Mouse (Mus musculus) stomach, embryonic 15.5 days (tissue): ENCODE measurements around the gene Olfr143. TPM values are rescaled to one million over a fixed set of nuclear protein-coding genes. Genes with fewer than 3 reads are reported as not detected.

Source experiments
- ATAC-seq: fragments of 200-750 bp; cut with Nextera tagmentation; 2 replicates; pipeline ENCODE4 v1.8.0; 2017; ENCODE audit warnings: low read depth, moderate number of reproducible peaks, moderate TSS enrichment; ENCODE audit not compliant: insufficient read depth, low FRiP score
- H3K27ac ChIP-seq: fragments of 300-500 bp; sonication (generic); 2 replicates; pipeline ENCODE4 v1.5.1; 2015; ENCODE audit warnings: mild to moderate bottlenecking, inconsistent platforms
- H3K27me3 ChIP-seq: fragments of 300-500 bp; sonication (generic); replicated peaks from 2 replicates; pipeline ENCODE4 v1.6.1; 2015; ENCODE audit warnings: inconsistent platforms
- H3K36me3 ChIP-seq: fragments of 300-500 bp; sonication (generic); 2 replicates; pipeline ENCODE4 v1.6.1; 2015; ENCODE audit warnings: inconsistent platforms
- H3K4me1 ChIP-seq: fragments of 300-500 bp; sonication (generic); 2 replicates; pipeline ENCODE4 v1.6.1; 2015; ENCODE audit warnings: inconsistent platforms
- H3K4me2 ChIP-seq: fragments of 300-500 bp; sonication (generic); 2 replicates; pipeline ENCODE4 v1.6.1; 2015; ENCODE audit warnings: mild to moderate bottlenecking, inconsistent platforms
- H3K4me3 ChIP-seq: fragments of 300-500 bp; sonication (generic); replicated peaks from 2 replicates; pipeline ENCODE4 v1.5.1; 2015; ENCODE audit warnings: inconsistent platforms
- H3K9ac ChIP-seq: fragments of 300-500 bp; sonication (generic); 2 replicates; pipeline ENCODE4 v1.6.1; 2015; ENCODE audit warnings: inconsistent platforms
- H3K9me3 ChIP-seq: fragments of 300-500 bp; sonication (generic); 2 replicates; pipeline ENCODE4 v1.6.1; 2016; ENCODE audit warnings: inconsistent platforms
- WGBS: fragments of 180-500 bp; shearing (Covaris S2); methylation state at CpG from one replicate; pipeline ENCODE4 v1.1.7; 2015; 5-methylcytosine and 5-hydroxymethylcytosine counted together
- polyA plus RNA-seq: library from polyadenylated mRNA; unstranded; fragments of >200 nt; fragmentation: Nextera tagmentation; extraction: Ambion mirVana; gene quantifications from 2 replicates; pipeline ENCODE4 v1.2.1, GENCODE M21; 2015

Olfr143 gene
- polyA plus RNA-seq: not detected in 2 replicates

GRCm38 (mm10) chr9:38252474-38252873 is at the start of gene Olfr143:
TSS of gene Olfr143 (plus strand) at chr9:38252774.
- H3K4me1 ChIP-seq: no peaks in the 10 kb centered on the region
- no peak within 1 kb of the TSS for H3K4me2 ChIP-seq
- no peak within 1 kb of the TSS for H3K4me3 ChIP-seq
- no peaks in the 10 kb centered on the region for H3K27me3 ChIP-seq
- H3K9me3 ChIP-seq: no peaks in the 10 kb centered on the region
- no peak within 1 kb of the TSS for H3K27ac ChIP-seq
- no peaks in the 10 kb centered on the region for H3K36me3 ChIP-seq
- no peak within 1 kb of the TSS for H3K9ac ChIP-seq
- ATAC-seq: no peak

- no peaks in the 10 kb centered on the region for H3K4me1 ChIP-seq
- H3K27ac ChIP-seq: no peak within 1 kb of the TSS
- 87% methylated on average over 3 of the region's 3 CpGs for WGBS
- H3K27me3 ChIP-seq: no peaks in the 10 kb centered on the region
- H3K4me2 ChIP-seq: no peak within 1 kb of the TSS
- H3K4me3 ChIP-seq: no peak within 1 kb of the TSS
- H3K36me3 ChIP-seq: no peaks in the 10 kb centered on the region
- H3K9ac ChIP-seq: no peak within 1 kb of the TSS
- no peak for ATAC-seq
- H3K9me3 ChIP-seq: no peaks in the 10 kb centered on the region
Observed at GRCm38 (mm10) chr9:38208065-38208464, 44.5 kb upstream of the Olfr143 start, which contains the start of gene Olfr893. TSS of gene Olfr893 (plus strand) at chr9:38208365.

GRCm38 (mm10) chr9:38217755-38218154 is 34.8 kb upstream of the Olfr143 start, which contains the start of gene Olfr894:
TSS of gene Olfr894 (plus strand) at chr9:38218055.
- Histone ChIP-seq H3K9me3 (no peaks in the 10 kb centered on the region), H3K27ac (no peak within 1 kb of the TSS), H3K27me3 (no peaks in the 10 kb centered on the region), H3K4me1 (no peaks in the 10 kb centered on the region), H3K36me3 (no peaks in the 10 kb centered on the region), H3K9ac (no peak within 1 kb of the TSS), H3K4me3 (no peak within 1 kb of the TSS), H3K4me2 (no peak within 1 kb of the TSS)
- ATAC-seq: no peak

- Histone ChIP-seq H3K4me3 (no peak within 1 kb of the TSS), H3K9me3 (no peaks in the 10 kb centered on the region), H3K9ac (no peak within 1 kb of the TSS), H3K4me2 (no peak within 1 kb of the TSS), H3K4me1 (no peaks in the 10 kb centered on the region), H3K27ac (no peak within 1 kb of the TSS), H3K36me3 (no peaks in the 10 kb centered on the region), H3K27me3 (no peaks in the 10 kb centered on the region)
- no peak for ATAC-seq
Observed at GRCm38 (mm10) chr9:38267551-38267950, 15.0 kb downstream of the Olfr143 start, which contains the start of gene Olfr895. TSS of gene Olfr895 (plus strand) at chr9:38267851.

GRCm38 (mm10) chr9:38290807-38291206 is 38.2 kb downstream of the Olfr143 start, which contains the start of gene Olfr896-ps1:
TSS of gene Olfr896-ps1 (plus strand) at chr9:38291107.
- WGBS: 76% methylated on average over 1 of the region's 1 CpGs

More at GRCm38 (mm10) chr9:38290807-38291206, 38.2 kb downstream of the Olfr143 start, which contains the start of gene Olfr896-ps1:
- no peak within 1 kb of the TSS for H3K4me2 ChIP-seq
- H3K9ac ChIP-seq: no peak within 1 kb of the TSS
- no peak for ATAC-seq
- H3K4me3 ChIP-seq: no peak within 1 kb of the TSS
- H3K9me3 ChIP-seq: no peaks in the 10 kb centered on the region
- H3K36me3 ChIP-seq: no peaks in the 10 kb centered on the region
- H3K27ac ChIP-seq: no peak within 1 kb of the TSS
- H3K4me1 ChIP-seq: no peaks in the 10 kb centered on the region
- H3K27me3 ChIP-seq: no peaks in the 10 kb centered on the region

Other genes starting within 250 kb of the Olfr143 start
- gene Olfr883, start 227.0 kb upstream of the Olfr143 start, polyA plus RNA-seq: not detected in 2 replicates
- gene Olfr884, start 206.2 kb upstream of the Olfr143 start, polyA plus RNA-seq: not detected in 2 replicates
- gene Olfr885, start 191.5 kb upstream of the Olfr143 start, polyA plus RNA-seq: not detected in 2 replicates
- not detected in 2 replicates for gene Olfr887, start 168.7 kb upstream of the Olfr143 start, polyA plus RNA-seq
- gene Olfr888, start 144.6 kb upstream of the Olfr143 start, polyA plus RNA-seq: not detected in 2 replicates
- gene Olfr889, start 137.6 kb upstream of the Olfr143 start, polyA plus RNA-seq: 0.03 and 0.04 TPM in 2 replicates
- gene Olfr890, start 110.3 kb upstream of the Olfr143 start, polyA plus RNA-seq: not detected in 2 replicates
- not detected in 2 replicates for gene Olfr891, start 72.0 kb upstream of the Olfr143 start, polyA plus RNA-seq
- gene Olfr893, start 44.4 kb upstream of the Olfr143 start, polyA plus RNA-seq: not detected in 2 replicates
- gene Olfr894, start 34.7 kb upstream of the Olfr143 start, polyA plus RNA-seq: not detected in 2 replicates
- gene Olfr895, start 15.1 kb downstream of the Olfr143 start, polyA plus RNA-seq: not detected in 2 replicates
- gene Olfr896-ps1, start 38.3 kb downstream of the Olfr143 start, polyA plus RNA-seq: not detected in 2 replicates
- not detected in 2 replicates for gene Olfr25, start 76.3 kb downstream of the Olfr143 start, polyA plus RNA-seq
- gene Olfr898, start 95.6 kb downstream of the Olfr143 start, polyA plus RNA-seq: not detected in 2 replicates
- not detected in 2 replicates for gene Olfr250, start 114.1 kb downstream of the Olfr143 start, polyA plus RNA-seq
- not detected in 2 replicates for gene Olfr251, start 124.3 kb downstream of the Olfr143 start, polyA plus RNA-seq
- gene Olfr147, start 148.9 kb downstream of the Olfr143 start, polyA plus RNA-seq: not detected in 2 replicates
- gene Olfr901, start 176.7 kb downstream of the Olfr143 start, polyA plus RNA-seq: not detected in 2 replicates
- not detected in 2 replicates for gene Olfr902, start 194.9 kb downstream of the Olfr143 start, polyA plus RNA-seq
- not detected in 2 replicates for gene Olfr904, start 210.4 kb downstream of the Olfr143 start, polyA plus RNA-seq
- gene Olfr905, start 218.3 kb downstream of the Olfr143 start, polyA plus RNA-seq: not detected in 2 replicates
- not detected in 2 replicates for gene Olfr906, start 234.3 kb downstream of the Olfr143 start, polyA plus RNA-seq
- gene Olfr907, start 243.0 kb downstream of the Olfr143 start, polyA plus RNA-seq: not detected in 2 replicates